Mouse (Mus musculus) liver, embryonic 16.5 days (tissue): ENCODE data around the gene Styx. TPM values are rescaled to one million over a fixed set of nuclear protein-coding genes. Genes with fewer than 3 reads are reported as not detected.

Source experiments
- ATAC-seq: fragments of 200-750 bp; cut with Nextera tagmentation; 2 replicates; pipeline ENCODE4 v1.8.0; 2017; ENCODE audit warnings: low read depth, mild to moderate bottlenecking, moderate number of reproducible peaks, moderate library complexity
- H3K27ac ChIP-seq: fragments of 300-500 bp; sonication (generic); 2 replicates; pipeline ENCODE4 v1.5.1; 2014; ENCODE audit warnings: mild to moderate bottlenecking, low read length
- H3K27me3 ChIP-seq: fragments of 300-500 bp; sonication (generic); 2 replicates; pipeline ENCODE4 v1.6.1; 2014; ENCODE audit warnings: low read depth, low read length, mixed read lengths; ENCODE audit not compliant: control insufficient read depth, insufficient read depth
- H3K36me3 ChIP-seq: fragments of 300-500 bp; sonication (generic); 2 replicates; pipeline ENCODE4 v1.6.1; 2014; ENCODE audit warnings: mild to moderate bottlenecking; ENCODE audit not compliant: control insufficient read depth, insufficient read depth
- H3K4me1 ChIP-seq: fragments of 300-500 bp; sonication (generic); 2 replicates; pipeline ENCODE4 v1.6.1; 2014; ENCODE audit warnings: low read depth, low read length, mixed read lengths; ENCODE audit not compliant: control insufficient read depth
- H3K4me2 ChIP-seq: fragments of 300-500 bp; sonication (generic); 2 replicates; pipeline ENCODE4 v1.6.1; 2014; ENCODE audit warnings: low read depth, low read length, mixed read lengths
- H3K4me3 ChIP-seq: fragments of 300-500 bp; sonication (generic); 2 replicates; pipeline ENCODE4 v1.5.1; 2014; ENCODE audit warnings: low read depth, mild to moderate bottlenecking, low read length
- H3K9ac ChIP-seq: fragments of 300-500 bp; sonication (generic); 2 replicates; pipeline ENCODE4 v1.6.1; 2014; ENCODE audit warnings: low read depth, low read length
- H3K9me3 ChIP-seq: fragments of 300-500 bp; sonication (generic); replicated peaks from 2 replicates; pipeline ENCODE4 v1.6.1; 2016; ENCODE audit warnings: low read length; ENCODE audit not compliant: control insufficient read depth
- WGBS: fragments of 180-500 bp; shearing (Covaris S2); extraction: QIAGEN DNeasy Blood & Tissue Kit; methylation state at CpG from one replicate; pipeline ENCODE4 v1.1.7; 2014; ENCODE audit not compliant: insufficient replicate concordance; 5-methylcytosine and 5-hydroxymethylcytosine counted together
- polyA plus RNA-seq: library from polyadenylated mRNA; unstranded; fragments of >200 nt; fragmentation: Nextera tagmentation; extraction: Ambion mirVana; gene quantifications from 2 replicates; pipeline ENCODE4 v1.2.1, GENCODE M21; 2015

Gene Styx
- polyA plus RNA-seq, 1 experiment from 2014 or later: 14.1 TPM

DNA sequence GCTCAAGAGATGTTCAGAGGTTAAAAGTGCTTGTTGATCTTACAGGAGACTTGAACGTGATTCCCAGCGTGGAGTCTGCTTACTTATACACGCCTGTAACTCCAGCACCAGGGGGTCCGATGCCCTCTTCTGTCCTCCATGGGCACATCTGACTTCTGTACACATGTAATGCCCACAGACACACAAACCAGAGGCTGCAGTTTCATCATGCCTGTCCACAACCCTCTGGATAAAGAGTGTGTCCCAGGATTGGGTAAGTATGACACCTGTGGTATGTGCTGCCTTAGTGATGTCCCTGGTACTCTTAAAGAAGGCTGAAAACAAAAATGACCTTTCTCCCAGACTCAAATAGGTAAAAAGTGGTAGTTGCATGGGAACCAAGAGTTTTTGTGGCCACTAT lies 68.4 kb downstream of the Styx start:
- no peak overlapping the region for H3K27ac ChIP-seq
- H3K36me3 ChIP-seq: no peaks in the 10 kb centered on the region
- H3K4me3 ChIP-seq: no peak overlapping the region
- WGBS: 56% methylated on average over 4 of the region's 4 CpGs
- H3K9me3 ChIP-seq: no peaks in the 10 kb centered on the region
- no peaks in the 10 kb centered on the region for H3K27me3 ChIP-seq
- H3K9ac ChIP-seq: no peak overlapping the region
- no peak for ATAC-seq
- no peaks in the 10 kb centered on the region for H3K4me1 ChIP-seq
- no peak overlapping the region for H3K4me2 ChIP-seq

DNA sequence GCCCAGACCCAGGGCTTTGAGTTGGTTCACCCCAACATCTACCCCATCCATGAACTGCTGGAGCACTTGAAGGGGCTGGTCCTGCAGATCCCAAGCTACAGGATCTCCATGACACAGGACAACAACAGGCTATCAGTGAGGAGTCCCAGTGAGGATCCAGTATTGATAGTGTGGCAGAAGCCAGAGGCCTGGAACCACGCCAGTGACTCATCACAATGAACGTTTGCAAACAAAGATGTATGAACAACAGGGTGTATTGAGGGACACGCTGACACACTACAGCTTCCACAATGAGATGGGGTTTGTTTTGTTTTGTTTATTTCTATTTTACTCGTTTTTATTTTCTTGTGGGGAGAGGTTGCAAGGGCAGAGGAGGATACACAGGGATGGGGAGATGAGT lies 71.5 kb downstream of the Styx start:
- no peaks in the 10 kb centered on the region for H3K36me3 ChIP-seq
- H3K9me3 ChIP-seq: no peaks in the 10 kb centered on the region
- no peak overlapping the region for H3K9ac ChIP-seq
- no peaks in the 10 kb centered on the region for H3K27me3 ChIP-seq
- H3K4me3 ChIP-seq: no peak overlapping the region
- H3K27ac ChIP-seq: no peak overlapping the region
- H3K4me1 ChIP-seq: no peaks in the 10 kb centered on the region
- ATAC-seq: no peak
- H3K4me2 ChIP-seq: no peak overlapping the region
- WGBS: 36% methylated on average over 4 of the region's 4 CpGs

DNA sequence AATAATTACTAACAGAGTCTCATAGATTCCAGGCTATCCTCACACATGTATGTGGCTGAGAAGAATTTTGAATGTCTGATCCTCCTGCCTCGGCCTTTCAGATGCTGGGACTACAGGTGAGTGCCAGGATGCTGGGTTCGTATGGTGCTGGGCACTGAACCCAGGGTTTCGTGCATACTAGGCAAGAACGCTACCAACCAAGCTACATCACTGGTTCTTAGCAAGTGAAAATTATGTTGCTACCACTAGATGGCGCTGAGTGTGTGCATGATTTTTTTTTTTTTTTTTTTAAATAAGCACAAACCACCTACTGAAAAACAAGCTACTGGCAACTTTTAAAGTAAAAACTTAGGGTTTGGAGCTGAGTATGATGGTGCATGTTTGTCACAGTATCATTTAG lies 72.3 kb downstream of the Styx start:
- Histone ChIP-seq H3K9ac (no peak overlapping the region), H3K4me3 (no peak overlapping the region), H3K27me3 (no peaks in the 10 kb centered on the region), H3K27ac (no peak overlapping the region), H3K4me1 (no peaks in the 10 kb centered on the region), H3K36me3 (no peaks in the 10 kb centered on the region), H3K9me3 (no peaks in the 10 kb centered on the region), H3K4me2 (no peak overlapping the region)
- no peak for ATAC-seq
- 4% methylated on average over 5 of the region's 5 CpGs for WGBS

DNA sequence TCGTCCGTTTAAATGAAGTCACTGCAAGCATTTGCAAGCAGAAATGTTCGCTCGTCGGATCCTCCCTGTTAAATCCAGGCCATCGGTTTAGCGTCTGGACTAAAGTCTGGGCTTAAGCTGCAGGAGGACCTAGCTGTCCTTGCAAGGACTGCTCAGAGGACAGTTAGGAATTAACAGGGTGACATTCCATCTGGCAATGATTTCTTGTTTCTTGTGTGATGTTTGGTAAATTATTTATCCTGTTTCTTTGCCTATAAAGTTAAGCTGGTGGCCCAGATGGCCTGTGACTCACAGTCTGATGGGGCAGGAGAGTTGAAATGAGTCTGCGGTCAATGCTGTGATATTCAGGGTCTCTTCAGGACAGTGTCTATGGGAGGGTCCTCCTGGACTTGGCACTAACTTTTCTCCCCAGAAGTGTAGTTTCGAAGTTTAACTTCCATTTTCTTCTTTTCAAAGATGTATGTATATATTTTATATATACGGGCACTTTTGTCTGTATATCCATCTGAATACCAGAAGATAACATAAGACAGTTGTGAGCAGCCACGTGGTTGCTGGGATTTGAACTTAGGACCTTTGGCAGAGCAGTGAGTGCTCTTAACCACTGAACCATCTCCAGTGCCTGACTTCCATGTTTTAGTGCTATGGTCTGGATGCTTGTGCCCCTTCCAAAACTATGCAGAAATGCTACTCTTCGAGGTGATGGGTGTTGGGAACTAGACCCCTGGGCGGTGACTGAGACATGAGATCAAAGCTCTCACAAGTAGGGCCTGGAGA lies 79.4 kb downstream of the Styx start:
- WGBS: 74% methylated on average over 13 of the region's 13 CpGs
- no peak for ATAC-seq

DNA sequence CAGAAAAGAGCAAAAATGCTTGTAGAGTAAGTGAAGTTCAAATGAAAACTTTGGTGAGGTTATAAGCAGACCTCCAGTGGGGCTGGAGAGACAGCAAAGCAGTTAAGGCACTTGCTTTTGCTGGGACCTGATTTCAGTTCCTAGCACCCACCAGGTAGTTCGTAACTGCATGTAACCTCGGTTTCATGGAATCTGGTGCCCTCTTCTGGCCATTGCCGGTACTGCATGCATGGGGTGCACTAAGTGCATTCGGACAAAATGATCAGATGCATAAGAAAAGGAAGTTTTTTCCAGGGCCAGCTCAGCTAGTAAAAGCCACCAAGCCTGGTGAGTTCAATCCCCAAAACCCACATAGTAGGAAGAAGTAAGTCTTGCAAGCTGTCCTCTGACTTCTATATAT lies 81.1 kb downstream of the Styx start:
- Histone ChIP-seq H3K9ac (no peak overlapping the region), H3K27me3 (no peaks in the 10 kb centered on the region), H3K4me1 (no peaks in the 10 kb centered on the region), H3K27ac (no peak overlapping the region), H3K4me3 (no peak overlapping the region), H3K9me3 (peaks cover 7% of the 10 kb centered on the region), H3K4me2 (no peak overlapping the region), H3K36me3 (no peaks in the 10 kb centered on the region)
- no peak for ATAC-seq
- 62% methylated on average over 4 of the region's 4 CpGs for WGBS

More for the DNA sequence above, 79.4 kb downstream of the Styx start:
- H3K27ac ChIP-seq: no peak overlapping the region
- no peaks in the 10 kb centered on the region for H3K36me3 ChIP-seq
- H3K4me3 ChIP-seq: no peak overlapping the region
- no peaks in the 10 kb centered on the region for H3K4me1 ChIP-seq
- H3K27me3 ChIP-seq: no peaks in the 10 kb centered on the region
- no peak overlapping the region for H3K4me2 ChIP-seq
- H3K9ac ChIP-seq: no peak overlapping the region
- H3K9me3 ChIP-seq: peaks cover 7% of the 10 kb centered on the region

DNA sequence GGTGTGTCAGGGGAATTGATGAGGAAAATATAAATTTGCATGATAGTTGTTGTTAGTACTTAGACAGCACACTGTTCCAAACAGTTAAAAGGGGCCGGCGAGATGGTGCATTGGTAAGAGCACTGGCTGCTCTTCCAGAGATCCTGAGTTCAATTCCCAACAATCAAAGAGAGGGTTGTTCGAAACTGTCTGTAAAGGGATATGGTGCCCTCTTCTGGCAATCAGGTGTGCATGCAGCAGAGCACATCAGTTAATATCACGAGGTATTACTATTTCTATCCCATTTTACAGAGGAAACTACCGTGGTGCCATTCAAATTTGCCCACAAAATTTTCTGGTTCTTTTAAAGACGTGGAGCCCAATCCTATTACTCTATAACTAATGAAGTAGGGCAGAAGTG lies 83.3 kb downstream of the Styx start:
- no peak for ATAC-seq
- peaks cover 7% of the 10 kb centered on the region for H3K9me3 ChIP-seq
- H3K4me1 ChIP-seq: no peaks in the 10 kb centered on the region
- no peaks in the 10 kb centered on the region for H3K36me3 ChIP-seq
- WGBS: 50% methylated on average over 6 of the region's 6 CpGs
- H3K9ac ChIP-seq: no peak overlapping the region
- no peak overlapping the region for H3K27ac ChIP-seq
- H3K27me3 ChIP-seq: no peaks in the 10 kb centered on the region
- no peak overlapping the region for H3K4me2 ChIP-seq
- H3K4me3 ChIP-seq: no peak overlapping the region

DNA sequence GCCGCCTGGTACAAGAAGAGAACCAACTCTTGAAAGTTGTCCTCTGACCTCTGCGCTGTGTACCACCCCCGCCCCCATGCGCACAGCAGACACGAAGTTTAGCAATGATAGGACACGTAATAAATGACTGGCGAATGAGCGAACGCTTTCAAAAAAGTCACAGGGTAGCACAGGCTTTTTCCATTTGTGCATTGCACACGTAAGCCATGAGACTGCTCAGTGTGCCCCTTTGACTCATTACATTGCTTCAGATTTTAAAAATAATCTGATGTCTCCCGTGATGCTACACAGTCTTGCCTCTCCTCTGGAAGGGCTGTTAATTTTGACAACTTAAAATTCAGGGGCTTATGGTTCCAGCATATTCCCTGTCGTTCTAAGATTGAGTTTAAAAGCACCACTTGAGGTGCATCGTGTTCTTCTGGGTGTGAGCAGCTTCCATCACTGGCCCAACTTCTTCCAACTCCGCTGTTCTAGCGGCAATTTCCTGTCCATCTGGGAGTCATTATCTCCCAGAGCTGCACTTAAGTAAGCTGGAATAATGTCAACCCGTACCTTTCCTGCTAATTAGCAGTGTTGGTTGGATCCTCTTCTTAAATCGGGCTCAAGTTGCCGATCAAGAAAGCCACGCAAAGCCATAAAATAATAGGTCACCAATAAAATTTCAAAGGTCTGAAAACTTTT lies 87.5 kb downstream of the Styx start:
- WGBS: 56% methylated on average over 19 of the region's 19 CpGs
- Histone ChIP-seq H3K9me3 (no peaks in the 10 kb centered on the region), H3K4me2 (no peak overlapping the region), H3K36me3 (no peaks in the 10 kb centered on the region), H3K27me3 (no peaks in the 10 kb centered on the region), H3K4me1 (no peaks in the 10 kb centered on the region), H3K9ac (no peak overlapping the region), H3K4me3 (no peak overlapping the region), H3K27ac (no peak overlapping the region)
- ATAC-seq: no peak

DNA sequence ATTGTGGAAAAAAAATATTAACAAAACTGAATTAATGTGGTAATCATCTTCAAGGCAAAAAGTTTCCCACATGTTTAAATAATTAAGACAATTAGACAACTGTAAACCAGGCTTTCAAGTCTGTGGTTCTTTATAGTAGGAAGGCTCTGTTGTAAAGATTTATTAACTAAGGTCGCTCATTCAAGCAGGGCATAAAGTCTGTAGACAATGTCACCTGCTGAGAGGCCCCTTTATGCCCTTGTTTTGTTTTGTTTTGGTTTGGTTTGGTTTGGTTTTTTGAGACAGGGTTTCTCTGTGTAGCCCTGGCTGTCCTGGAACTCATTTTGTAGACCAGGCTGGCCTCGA lies 88.0 kb downstream of the Styx start:
- 74% methylated on average over 2 of the region's 2 CpGs for WGBS
- no peaks in the 10 kb centered on the region for H3K36me3 ChIP-seq
- H3K27me3 ChIP-seq: no peaks in the 10 kb centered on the region
- no peak for ATAC-seq
- no peak overlapping the region for H3K27ac ChIP-seq
- no peak overlapping the region for H3K4me2 ChIP-seq
- no peak overlapping the region for H3K4me3 ChIP-seq
- no peaks in the 10 kb centered on the region for H3K9me3 ChIP-seq
- H3K4me1 ChIP-seq: no peaks in the 10 kb centered on the region
- no peak overlapping the region for H3K9ac ChIP-seq

DNA sequence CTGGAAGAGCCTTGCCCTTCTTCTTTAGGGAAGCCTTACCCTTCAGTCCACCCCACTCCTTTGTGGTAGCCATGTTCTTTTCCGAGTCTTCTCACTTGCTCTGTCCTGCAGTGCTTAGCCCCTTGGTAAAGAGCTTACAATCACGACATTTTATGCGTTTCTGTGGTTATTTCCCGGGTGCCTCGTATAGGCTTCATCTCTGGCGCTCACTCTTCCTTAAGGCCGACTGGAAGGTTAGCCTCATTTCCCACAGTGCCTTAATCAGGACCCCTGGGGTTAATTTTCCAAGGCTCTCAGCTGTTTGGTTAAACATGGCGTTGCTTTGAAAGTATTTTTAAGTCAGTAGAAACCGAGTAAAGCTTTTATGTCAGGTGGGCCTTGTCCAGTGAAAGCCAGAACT lies 88.5 kb downstream of the Styx start:
- Histone ChIP-seq H3K36me3 (no peaks in the 10 kb centered on the region), H3K4me2 (no peak overlapping the region), H3K27ac (no peak overlapping the region), H3K9me3 (no peaks in the 10 kb centered on the region), H3K4me1 (no peaks in the 10 kb centered on the region), H3K4me3 (no peak overlapping the region), H3K27me3 (no peaks in the 10 kb centered on the region), H3K9ac (no peak overlapping the region)
- no peak for ATAC-seq
- WGBS: 66% methylated on average over 9 of the region's 9 CpGs
